Mouse (Mus musculus): ENCODE results near the gene Hspa8. TPM values are rescaled to one million over a fixed set of nuclear protein-coding genes. Genes with fewer than 3 reads are reported as not detected.

Gene Hspa8
- polyA plus RNA-seq, 1 experiment from 2014 or later = 2,522 TPM

GRCm38 (mm10) chr9:40814060-40814459 lies 13.3 kb downstream of the Hspa8 start:
- Histone ChIP-seq H3K9ac (no peak overlapping the region), H3K4me3 (ENCODE audit: low read depth, low read length) (no peak overlapping the region), H3K4me2 (no peak overlapping the region), H3K27ac (ENCODE audit: low read depth) (no peak overlapping the region), H3K4me1 (ENCODE audit: insufficient read depth) (no peaks in the 10 kb centered on the region), H3K36me3 (ENCODE audit: insufficient read depth) (no peaks in the 10 kb centered on the region; the same call in 1 of the 2 replicates), H3K27me3 (ENCODE audit: insufficient read depth, low read length) (no peaks in the 10 kb centered on the region), H3K9me3 (ENCODE audit: low read depth, low read length) (no peaks in the 10 kb centered on the region)
- TF ChIP-seq CTCF (IDR thresholded peaks at IDR 0.05; ENCODE audit: low read depth) = no peak
- 80% methylated on average over 7 of the region's 7 CpGs for WGBS
- ATAC-seq (ENCODE audit: insufficient read depth) = no peak
- DNase-seq = no peak

DNA sequence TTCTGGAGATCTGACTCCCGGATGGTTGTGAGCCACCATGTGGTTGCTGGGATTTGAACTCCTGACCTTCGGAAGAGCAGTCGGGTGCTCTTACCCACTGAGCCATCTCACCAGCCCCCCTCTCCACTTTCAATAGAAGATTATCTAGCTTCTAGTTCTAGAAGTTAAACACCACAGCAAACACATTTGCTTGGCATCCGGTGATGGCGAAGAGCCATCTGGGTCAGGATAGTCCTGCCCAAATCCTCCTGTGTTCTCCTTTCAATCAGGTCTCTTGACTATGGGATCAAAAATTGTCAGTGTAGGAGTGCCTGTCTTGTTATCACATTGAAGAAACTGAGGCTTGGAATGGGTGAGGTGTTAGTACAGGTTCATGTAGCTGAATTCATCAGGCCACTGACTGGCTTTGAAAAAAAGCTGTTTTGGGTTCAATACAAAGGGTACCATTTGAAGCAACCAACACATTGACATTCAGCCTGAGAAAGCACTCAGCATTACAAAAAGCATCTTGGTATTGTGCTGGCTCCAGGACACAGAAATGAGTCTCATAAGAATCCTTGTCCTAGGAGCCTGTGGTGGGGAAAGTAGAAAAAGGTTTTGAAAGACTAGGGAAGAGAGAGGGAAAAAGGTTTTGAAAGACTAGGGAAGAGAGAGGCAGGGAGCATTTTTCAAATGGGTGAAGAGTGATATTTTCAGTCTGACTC lies 16.7 kb downstream of the Hspa8 start:
- WGBS = 82% methylated on average over 5 of the region's 5 CpGs
- ATAC-seq (ENCODE audit: insufficient read depth) (no peak), DNase-seq (no peak)
- no peak for TF ChIP-seq CTCF (IDR thresholded peaks at IDR 0.05; ENCODE audit: low read depth)
- Histone ChIP-seq H3K4me2 (no peak overlapping the region), H3K36me3 (ENCODE audit: insufficient read depth) (no peaks in the 10 kb centered on the region), H3K27ac (ENCODE audit: low read depth) (no peak overlapping the region), H3K27me3 (ENCODE audit: insufficient read depth, low read length) (no peaks in the 10 kb centered on the region), H3K4me3 (ENCODE audit: low read depth, low read length) (no peak overlapping the region), H3K4me1 (ENCODE audit: insufficient read depth) (no peaks in the 10 kb centered on the region), H3K9me3 (ENCODE audit: low read depth, low read length) (no peaks in the 10 kb centered on the region), H3K9ac (no peak overlapping the region)

DNA sequence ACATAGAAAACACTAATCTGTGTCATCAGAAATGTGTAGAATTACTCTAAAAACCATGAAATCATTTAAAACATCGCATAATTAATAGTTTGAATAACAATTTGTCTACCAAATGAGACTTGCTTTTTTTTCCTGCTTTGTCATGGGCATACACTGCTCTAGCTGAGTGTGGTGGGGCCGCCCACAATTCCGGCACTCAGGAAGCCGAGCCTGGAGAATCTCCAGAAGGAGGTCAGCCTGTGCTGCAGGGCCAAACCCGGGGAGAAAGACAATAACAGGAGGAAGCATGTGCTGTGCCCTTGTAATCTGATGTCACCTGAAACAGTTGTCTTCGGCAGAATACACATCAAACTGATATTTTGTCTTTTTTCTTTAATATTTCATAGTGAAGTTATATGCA lies 24.8 kb downstream of the Hspa8 start:
- no peak overlapping the region for H3K4me3 ChIP-seq (ENCODE audit: low read depth, low read length)
- H3K36me3 ChIP-seq (ENCODE audit: insufficient read depth) = no peaks in the 10 kb centered on the region
- no peak overlapping the region for H3K9ac ChIP-seq
- peak; percentile 26 for DNase-seq
- no peaks in the 10 kb centered on the region for H3K4me1 ChIP-seq (ENCODE audit: insufficient read depth)
- no peak for TF ChIP-seq CTCF (IDR thresholded peaks at IDR 0.05; ENCODE audit: low read depth)
- H3K4me2 ChIP-seq = no peak overlapping the region
- no peak for ATAC-seq (ENCODE audit: insufficient read depth)
- no peaks in the 10 kb centered on the region for H3K9me3 ChIP-seq (ENCODE audit: low read depth, low read length)
- H3K27ac ChIP-seq (ENCODE audit: low read depth) = no peak overlapping the region
- H3K27me3 ChIP-seq (ENCODE audit: insufficient read depth, low read length) = no peaks in the 10 kb centered on the region
- WGBS = 43% methylated on average over 6 of the region's 6 CpGs

DNA sequence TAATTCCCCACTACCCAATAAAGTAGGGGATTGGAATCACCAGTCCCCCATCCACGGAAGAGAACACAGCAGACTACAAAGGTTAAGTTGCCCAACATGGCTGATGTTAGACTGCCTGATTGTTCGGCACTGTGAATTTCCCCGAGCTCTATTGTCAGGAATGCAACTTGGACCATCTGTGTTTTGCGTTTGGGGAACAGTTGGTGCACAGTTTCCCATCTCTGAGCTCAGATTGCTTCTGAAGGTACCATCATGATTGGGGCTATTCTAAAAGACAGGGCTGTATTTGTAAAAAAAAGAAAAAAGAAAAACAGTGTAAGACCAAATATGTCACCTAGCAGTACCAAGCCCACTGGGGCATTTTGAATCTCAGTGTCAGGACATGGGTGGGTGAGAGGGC lies 26.6 kb downstream of the Hspa8 start:
- H3K4me2 ChIP-seq = no peak overlapping the region
- H3K4me1 ChIP-seq (ENCODE audit: insufficient read depth) = no peaks in the 10 kb centered on the region
- DNase-seq (no peak), ATAC-seq (ENCODE audit: insufficient read depth) (no peak)
- no peaks in the 10 kb centered on the region for H3K27me3 ChIP-seq (ENCODE audit: insufficient read depth, low read length)
- TF ChIP-seq CTCF (IDR thresholded peaks at IDR 0.05; ENCODE audit: low read depth) = no peak
- no peaks in the 10 kb centered on the region for H3K36me3 ChIP-seq (ENCODE audit: insufficient read depth)
- 81% methylated on average over 4 of the region's 4 CpGs for WGBS
- no peaks in the 10 kb centered on the region for H3K9me3 ChIP-seq (ENCODE audit: low read depth, low read length)
- H3K9ac ChIP-seq = no peak overlapping the region
- H3K27ac ChIP-seq (ENCODE audit: low read depth) = no peak overlapping the region
- no peak overlapping the region for H3K4me3 ChIP-seq (ENCODE audit: low read depth, low read length)

- H3K27me3 ChIP-seq (ENCODE audit: insufficient read depth, low read length) = no peaks in the 10 kb centered on the region
- DNase-seq (peak; percentile 93), ATAC-seq (ENCODE audit: insufficient read depth) (no peak)
- WGBS = 5% methylated on average over 12 of the region's 12 CpGs
- no peaks in the 10 kb centered on the region for H3K4me1 ChIP-seq (ENCODE audit: insufficient read depth)
- H3K4me3 ChIP-seq (ENCODE audit: low read depth, low read length) = no peak overlapping the region
- H3K27ac ChIP-seq (ENCODE audit: low read depth) = no peak overlapping the region
- H3K36me3 ChIP-seq (ENCODE audit: insufficient read depth) = no peaks in the 10 kb centered on the region
- no peaks in the 10 kb centered on the region for H3K9me3 ChIP-seq (ENCODE audit: low read depth, low read length)
- no peak overlapping the region for H3K9ac ChIP-seq
- peak; percentile 87 for TF ChIP-seq CTCF (IDR thresholded peaks at IDR 0.05; ENCODE audit: low read depth)
- no peak overlapping the region for H3K4me2 ChIP-seq
These were observed 33.8 kb downstream of the Hspa8 start for GRCm38 (mm10) chr9:40834569-40834968.

DNA sequence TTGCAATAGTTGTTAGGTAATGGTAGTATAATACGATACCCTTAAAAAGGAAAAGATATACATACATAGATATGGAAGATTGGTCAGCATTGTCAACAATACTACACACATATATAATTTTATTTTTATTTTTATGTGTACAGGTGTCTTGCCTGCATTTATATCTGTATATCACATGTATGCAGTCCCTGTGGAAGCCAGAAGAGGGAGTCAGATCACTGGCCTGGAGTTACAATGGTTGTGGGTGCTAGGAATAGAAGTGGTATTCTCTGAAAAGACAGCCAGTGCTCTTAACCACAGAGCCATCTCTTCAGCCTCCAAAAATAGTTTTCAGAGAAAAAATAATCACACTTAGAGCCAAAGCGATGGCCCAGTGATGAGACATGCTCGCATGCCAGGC lies 35.9 kb downstream of the Hspa8 start:
- DNase-seq = no peak
- 0 out of 2 replicates have a peak, but pooled peaks have one; percentile 23 for TF ChIP-seq CTCF (IDR thresholded peaks at IDR 0.05; ENCODE audit: low read depth)
- no peak overlapping the region for H3K4me2 ChIP-seq
- no peak overlapping the region for H3K9ac ChIP-seq
- no peak for ATAC-seq (ENCODE audit: insufficient read depth)
- WGBS = 81% methylated on average over 3 of the region's 3 CpGs
- no peak overlapping the region for H3K4me3 ChIP-seq (ENCODE audit: low read depth, low read length)
- no peaks in the 10 kb centered on the region for H3K9me3 ChIP-seq (ENCODE audit: low read depth, low read length)
- H3K4me1 ChIP-seq (ENCODE audit: insufficient read depth) = no peaks in the 10 kb centered on the region
- no peaks in the 10 kb centered on the region for H3K36me3 ChIP-seq (ENCODE audit: insufficient read depth)
- no peak overlapping the region for H3K27ac ChIP-seq (ENCODE audit: low read depth)
- no peaks in the 10 kb centered on the region for H3K27me3 ChIP-seq (ENCODE audit: insufficient read depth, low read length)

DNA sequence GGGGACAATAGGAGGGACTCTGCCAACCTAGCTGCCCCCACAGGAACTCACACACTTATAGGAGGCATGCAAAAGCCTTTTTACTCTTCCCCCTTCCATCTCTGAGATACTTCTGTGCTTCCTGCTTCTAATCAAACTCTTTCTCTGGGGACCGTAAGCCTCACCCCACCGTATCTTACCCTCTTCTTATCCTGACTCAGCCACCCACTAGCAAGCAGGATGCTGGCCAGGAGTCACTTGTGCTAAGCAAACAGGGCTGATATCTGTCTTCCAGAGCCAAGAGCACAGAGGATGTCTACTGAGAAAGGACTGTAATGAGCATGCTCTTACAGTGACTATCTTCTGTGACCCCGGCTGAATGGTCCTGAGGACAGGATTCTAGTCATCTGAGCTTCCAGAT lies 38.9 kb downstream of the Hspa8 start:
- WGBS = 65% methylated on average over 3 of the region's 3 CpGs
- no peak for ATAC-seq (ENCODE audit: insufficient read depth)
- H3K9me3 ChIP-seq (ENCODE audit: low read depth, low read length) = no peaks in the 10 kb centered on the region

More for the DNA sequence above, 38.9 kb downstream of the Hspa8 start:
- Histone ChIP-seq H3K4me3 (ENCODE audit: low read depth, low read length) (no peak overlapping the region), H3K36me3 (ENCODE audit: insufficient read depth) (no peaks in the 10 kb centered on the region), H3K27me3 (ENCODE audit: insufficient read depth, low read length) (no peaks in the 10 kb centered on the region), H3K27ac (ENCODE audit: low read depth) (no peak overlapping the region), H3K4me1 (ENCODE audit: insufficient read depth) (no peaks in the 10 kb centered on the region), H3K9ac (no peak overlapping the region), H3K4me2 (no peak overlapping the region)
- TF ChIP-seq CTCF (IDR thresholded peaks at IDR 0.05; ENCODE audit: low read depth) = no peak
- no peak for DNase-seq
